Mouse (Mus musculus): ENCODE measurements around the gene Col24a1. TPM values are rescaled to one million over a fixed set of nuclear protein-coding genes. Genes with fewer than 3 reads are reported as not detected.

The Col24a1 gene
- 1 to 10 TPM; 1.7 to 4.4 TPM for total RNA-seq (2021)

DNA sequence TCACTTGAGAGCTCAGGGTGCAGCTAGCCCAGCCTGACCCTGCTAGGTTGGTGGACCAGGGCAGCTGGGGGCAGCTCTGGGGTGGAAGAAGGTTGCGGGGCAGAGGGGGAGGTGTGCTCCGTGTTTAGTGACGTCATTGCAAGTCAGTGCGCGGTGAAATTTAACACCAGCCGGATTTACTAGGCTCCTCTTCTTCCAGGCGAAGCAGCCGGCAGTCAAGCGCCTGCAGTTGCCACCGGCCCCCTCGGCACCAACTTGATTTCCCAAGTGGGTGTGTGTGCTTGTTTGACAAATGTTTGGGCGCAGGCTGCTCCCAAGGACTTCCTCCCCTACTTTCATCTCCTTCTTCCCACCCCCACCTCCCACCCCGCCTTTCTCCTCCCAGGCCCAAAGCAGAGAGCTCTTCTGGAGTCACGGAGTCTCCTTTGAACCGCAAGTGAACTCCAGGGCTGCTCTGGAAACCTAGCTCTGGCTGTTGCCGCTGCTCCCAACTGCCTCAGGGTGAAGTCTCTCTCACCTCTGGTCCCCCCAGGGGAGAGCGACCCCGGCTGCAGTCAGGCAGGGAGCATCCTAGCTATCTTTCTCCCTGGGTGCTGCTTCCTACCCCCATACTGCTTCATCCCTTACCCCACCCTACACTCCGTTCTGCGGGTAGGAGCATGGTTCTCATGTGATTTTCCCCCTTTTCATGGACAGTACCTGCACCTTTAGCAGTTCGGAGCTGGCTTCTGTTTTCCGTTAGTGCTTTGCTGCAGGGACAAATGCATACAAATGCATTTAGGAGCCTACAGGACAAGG lies at the start of gene Col24a1:
TSS of gene Col24a1 (plus strand) at position 136 of the 798 bp plus-strand sequence.
- intact Hi-C loops (cut with DNase I) = no loop called here

DNA sequence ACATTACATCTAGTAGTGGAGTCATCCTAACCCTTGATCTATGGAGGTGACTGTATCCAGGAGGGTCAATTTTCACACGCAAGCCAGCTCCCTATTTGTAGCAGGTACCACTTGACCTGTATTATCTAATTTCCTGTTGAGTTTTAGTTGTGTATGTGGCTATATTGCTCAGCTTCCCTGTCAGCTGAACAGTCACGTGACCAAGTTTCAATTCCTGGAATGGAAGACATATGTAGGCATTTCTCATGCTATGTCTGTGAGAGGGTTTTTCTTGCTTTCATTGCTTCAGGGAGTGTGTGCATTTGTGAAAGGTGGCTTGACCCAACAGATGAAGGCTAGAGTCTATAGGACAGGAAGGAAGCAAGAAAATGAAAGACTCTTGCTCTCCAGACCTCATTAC lies 44.2 kb upstream of the Col24a1 start:
- DNase-seq (ENCODE audit: low spot score in 2 of 2) = no peak
- intact Hi-C loops (cut with DNase I) = no loop called here

More for the DNA sequence above, at the start of gene Col24a1:
- DNase-seq (ENCODE audit: low spot score in 2 of 2) = peak in 1 of 2 experiments; percentile 57

DNA sequence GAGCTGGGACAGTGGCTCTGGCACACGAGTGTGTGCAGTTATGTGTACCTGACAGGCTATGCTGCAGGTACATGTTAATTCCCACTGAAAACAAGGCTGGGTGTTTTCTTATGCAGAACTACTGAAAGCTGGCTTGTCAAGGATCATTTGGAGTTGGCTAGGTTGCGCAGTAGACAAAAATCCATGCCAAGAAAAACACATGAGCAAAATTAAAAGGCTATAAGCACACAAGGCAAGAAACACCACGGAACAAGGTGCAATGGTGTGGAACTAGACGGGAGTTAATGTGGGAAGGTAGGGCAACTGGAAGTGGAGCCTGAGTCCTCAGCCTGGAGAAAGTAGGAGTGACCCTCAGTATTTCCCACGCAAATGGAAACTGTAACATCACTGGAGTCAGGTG lies 39.2 kb upstream of the Col24a1 start:
- intact Hi-C loops (cut with DNase I) = no loop called here
- DNase-seq (ENCODE audit: low spot score in 2 of 2) = no peak

DNA sequence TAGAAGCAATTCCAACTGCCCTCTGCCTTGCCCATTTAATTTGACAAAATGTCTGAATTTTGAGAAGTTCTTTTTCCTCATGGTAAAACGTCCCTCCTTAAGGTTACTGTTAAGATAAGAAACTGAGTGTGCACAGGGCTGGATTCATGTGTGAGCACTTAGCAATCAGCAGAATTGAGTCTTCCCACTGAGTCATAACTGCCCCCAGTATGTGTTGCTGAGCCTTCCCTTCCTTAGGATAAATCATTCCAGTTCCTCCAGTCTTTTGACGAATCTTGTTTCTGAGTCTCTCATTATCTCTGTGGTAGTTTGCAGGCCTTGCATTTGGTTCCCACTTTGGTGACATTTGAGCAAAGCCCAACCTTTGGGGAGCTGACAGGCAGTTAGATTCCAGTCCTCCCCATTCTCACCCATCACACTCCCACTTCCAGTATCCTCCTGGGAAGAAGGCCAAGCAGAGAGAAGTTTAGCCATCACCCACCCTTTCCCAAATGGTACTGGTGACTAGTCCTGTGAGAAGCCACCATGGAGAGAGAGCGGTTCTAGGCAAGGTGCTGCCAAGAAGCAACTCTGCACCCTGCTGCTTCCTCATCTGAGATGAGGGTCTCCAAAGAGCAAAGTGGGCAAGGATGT lies 37.4 kb upstream of the Col24a1 start:
- intact Hi-C loops (cut with DNase I) = no loop called here
- DNase-seq (ENCODE audit: low spot score in 2 of 2) = peak in 1 of 2 experiments; percentile 85

DNA sequence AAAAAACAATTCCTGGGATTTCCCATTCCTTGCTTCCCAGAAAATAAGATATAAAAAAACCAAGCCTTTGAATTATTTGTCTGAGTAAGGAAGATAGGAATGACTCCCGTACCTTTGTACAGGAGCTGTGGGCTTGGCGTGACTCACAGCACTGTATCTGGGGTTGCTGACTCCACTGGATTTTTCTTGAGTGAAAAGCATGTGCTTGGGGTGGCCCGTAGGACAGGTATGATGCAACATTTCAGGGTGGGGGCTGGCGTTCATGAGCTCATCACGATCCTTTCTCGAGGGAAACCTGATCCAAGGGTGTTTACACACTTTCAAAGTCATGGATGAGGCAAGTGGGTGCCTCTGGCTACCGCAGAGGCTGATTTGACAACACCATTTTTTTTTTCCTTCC lies 35.6 kb upstream of the Col24a1 start:
- intact Hi-C loops (cut with DNase I) = no loop called here
- no peak for DNase-seq (ENCODE audit: low spot score in 2 of 2)

DNA sequence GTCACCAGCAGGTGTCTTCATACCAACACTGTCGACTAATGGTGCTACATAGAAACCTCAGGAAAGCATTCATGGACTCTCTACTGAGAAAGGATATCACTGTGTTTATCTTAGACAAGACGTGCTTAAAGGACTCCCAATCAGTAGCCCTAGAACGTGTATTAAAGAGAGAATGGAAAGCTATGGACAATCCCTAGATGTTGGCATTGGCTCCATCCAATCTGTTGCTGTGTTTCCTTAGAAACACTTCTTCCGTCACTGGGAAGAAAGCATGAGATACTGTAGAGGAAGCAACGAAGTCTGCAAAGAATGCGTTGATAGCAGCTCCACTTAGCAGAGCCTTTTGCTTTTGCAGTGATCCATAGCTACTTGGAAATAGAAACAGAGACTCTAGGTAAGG lies 32.6 kb upstream of the Col24a1 start:
- no peak for DNase-seq (ENCODE audit: low spot score in 2 of 2)

DNA sequence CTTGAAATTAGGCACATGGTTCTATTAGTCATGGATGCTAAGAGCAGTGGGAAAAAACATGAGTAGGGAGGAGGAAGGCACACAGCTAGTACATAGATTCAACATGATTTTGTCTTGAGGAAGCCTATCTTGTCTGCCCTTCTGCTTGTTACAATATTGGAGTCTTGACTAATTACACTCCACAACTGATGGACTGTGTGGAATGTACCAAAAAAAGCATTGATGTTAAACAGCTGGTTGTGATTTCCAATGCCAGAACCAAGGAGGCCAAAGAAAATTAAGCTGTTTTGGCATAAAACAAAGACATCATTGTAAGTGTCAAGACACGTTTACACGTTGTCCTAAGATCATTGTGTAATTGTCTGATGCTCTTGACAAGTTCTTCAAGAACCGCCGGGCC lies 29.1 kb upstream of the Col24a1 start:
- intact Hi-C loops (cut with DNase I) = no loop called here
- no peak for DNase-seq (ENCODE audit: low spot score in 2 of 2)

More for the DNA sequence above, 32.6 kb upstream of the Col24a1 start:
- intact Hi-C loops (cut with DNase I) = no loop called here

DNA sequence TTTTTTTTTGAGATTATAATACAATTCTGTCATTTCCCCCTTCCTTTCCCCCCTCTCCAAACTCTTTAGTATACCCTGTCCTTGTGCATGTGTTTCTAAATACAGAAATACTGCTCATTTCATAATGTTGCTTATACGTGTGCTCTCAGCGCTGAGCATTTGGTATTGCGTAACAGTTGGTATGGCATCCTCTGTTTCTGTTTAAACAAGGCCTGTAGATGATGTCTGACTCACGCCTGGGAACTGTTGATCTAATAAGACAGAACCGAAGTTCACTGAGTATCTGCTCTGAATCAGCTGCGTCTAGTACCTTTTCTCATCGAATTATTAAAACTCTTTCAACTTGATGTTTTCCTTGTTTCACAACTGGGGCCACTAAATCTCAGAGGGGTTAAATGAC lies 24.2 kb upstream of the Col24a1 start:
- intact Hi-C loops (cut with DNase I) = no loop called here
- peak in 1 of 2 experiments; percentile 26 for DNase-seq (ENCODE audit: low spot score in 2 of 2)

DNA sequence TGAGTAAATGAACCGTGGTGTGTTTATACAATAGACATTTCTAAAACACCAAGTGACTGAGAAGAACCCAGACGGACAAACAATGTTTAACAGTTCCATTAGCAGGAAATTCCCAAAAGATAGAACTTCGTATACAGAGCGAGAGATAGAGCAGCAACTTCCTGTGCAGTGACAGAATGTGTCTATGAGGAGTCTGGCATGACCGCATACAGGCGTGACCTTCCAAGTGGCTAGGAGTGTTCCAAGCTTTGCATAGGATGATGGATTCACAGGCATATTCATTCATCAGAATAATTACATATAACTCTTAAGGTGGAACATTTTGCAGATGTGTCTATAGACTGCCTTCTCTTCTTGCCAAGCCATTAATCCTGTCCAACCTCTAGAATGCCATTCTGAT lies 18.1 kb upstream of the Col24a1 start:
- DNase-seq (ENCODE audit: low spot score in 2 of 2) = no peak
- intact Hi-C loops (cut with DNase I) = no loop called here

DNA sequence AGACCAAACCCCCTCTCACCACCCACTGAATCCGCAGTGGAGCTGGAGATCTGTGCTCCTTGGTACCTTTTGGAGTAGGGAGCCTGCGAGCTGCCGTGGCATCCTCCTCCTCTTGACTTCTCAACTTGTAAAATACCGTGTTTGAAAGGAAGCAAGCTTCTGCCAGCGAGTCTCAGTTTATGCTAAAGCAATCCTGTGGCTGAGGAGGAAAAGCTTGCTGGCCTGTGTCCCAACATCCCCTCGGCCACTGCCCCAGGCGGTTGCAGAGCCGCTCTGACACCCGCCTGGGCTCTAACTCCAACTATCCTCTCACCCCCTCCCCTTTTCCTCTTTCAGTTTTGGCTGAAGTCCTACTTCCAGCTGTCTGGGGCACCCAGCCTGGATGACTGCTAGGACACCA lies 935 bp downstream of the Col24a1 start:
- peak in 1 of 2 experiments; percentile 9 for DNase-seq (ENCODE audit: low spot score in 2 of 2)
- intact Hi-C loops (cut with DNase I) = no loop called here

DNA sequence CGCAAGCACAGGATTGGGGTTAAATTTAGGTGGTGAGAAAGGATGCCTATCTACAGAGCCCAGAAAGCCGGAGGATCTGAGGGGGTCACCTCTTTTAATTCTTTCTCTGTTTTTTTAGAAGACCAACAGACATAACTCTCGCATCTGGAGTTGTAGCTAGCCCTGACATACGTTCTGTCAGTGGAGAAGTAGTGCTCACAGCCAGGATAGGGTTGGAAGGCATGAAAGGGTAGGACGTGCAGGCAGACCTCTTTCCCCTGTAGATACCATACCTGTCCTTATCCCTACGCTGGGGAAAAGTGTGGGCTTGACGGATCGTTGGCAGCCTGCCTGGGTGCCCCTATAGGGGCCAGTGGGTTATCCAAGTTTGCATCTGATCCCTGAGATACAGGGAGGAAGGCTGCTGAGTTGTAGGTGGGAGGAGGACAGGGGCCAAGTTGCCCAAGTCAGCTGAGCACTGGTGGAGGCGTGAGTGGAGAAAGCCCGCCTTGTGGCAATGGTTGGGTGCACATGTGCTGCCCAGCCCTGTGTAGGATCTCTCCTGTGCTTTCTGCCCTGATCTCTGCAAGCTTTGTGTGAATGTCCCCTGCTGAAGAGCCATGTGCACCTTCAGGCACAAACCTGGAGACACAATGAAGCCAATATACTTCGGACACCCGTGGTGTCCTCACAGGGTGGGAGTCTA lies 1.5 kb downstream of the Col24a1 start:
- DNase-seq (ENCODE audit: low spot score in 2 of 2) = no peak
- intact Hi-C loops (cut with DNase I) = no loop called here

DNA sequence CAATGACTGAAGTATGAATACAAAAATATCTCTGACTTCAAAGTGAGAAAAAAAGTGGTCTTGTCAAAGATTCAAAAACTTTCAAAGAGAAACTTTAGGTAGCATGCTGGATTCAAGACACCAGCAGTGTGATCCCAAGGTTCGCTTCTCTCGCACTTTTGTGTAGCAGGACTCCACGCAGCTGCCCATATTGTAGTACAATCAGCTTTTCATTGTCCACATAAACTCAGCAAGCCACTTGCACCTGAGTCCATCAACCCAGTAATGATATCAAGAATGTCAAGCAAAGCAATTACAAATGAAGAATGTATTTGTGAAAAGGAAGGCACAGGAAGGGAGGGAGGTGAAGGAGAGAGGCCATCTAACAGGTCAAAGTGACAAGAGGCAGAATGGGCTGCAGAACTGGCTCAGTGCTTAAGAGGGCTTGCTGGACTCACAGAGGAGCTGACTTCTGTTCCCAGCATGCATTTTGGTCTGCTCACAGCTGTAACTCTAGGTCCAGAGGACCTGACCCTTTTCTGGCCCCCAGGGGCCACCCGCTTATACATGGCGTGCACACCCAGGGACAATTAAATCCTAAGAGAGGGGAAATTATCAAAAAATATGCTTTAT lies 7.8 kb downstream of the Col24a1 start:
- intact Hi-C loops (cut with DNase I) = no loop called here
- no peak for DNase-seq (ENCODE audit: low spot score in 2 of 2)

DNA sequence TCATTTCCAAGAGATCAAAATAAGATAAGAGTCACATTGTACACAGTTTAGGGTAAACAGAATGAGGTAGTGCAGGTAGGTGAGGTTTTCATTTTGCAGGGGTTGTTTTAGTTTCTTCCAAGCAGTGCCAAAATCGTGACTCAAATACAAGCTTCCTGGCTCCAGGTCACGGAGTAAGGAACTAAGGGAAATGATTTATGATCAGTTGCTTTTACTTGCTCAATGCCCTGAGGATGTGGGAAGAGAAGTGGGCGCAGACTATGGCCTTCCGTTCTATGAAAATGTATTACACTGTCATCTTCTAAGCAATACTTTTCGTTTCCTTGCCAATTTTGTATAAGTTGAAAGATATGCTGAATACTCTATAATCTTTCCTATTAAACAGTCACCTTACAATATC lies 13.0 kb downstream of the Col24a1 start:
- DNase-seq (ENCODE audit: low spot score in 2 of 2) = no peak
- intact Hi-C loops (cut with DNase I) = no loop called here

DNA sequence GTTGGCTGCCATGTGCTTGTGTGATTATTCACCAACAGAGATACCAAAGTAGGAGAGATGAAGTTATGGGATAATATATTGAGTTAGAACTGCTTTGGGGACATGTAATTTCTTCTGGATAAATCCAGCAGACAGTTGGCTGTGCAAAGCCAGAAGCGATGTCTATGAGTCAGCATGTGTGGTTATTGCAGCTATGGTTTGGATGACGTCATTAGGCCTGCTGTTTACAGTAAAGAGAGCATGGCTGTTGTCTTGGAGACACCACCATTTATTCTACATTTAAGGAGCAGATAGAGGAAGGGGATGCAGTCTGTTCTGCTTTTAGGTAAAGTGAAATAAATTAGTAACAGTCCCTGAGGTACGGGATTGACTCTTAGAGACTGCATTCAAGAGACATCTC lies 14.9 kb downstream of the Col24a1 start:
- intact Hi-C loops (cut with DNase I) = no loop called here
- peak in 1 of 2 experiments; percentile 52 for DNase-seq (ENCODE audit: low spot score in 2 of 2)

DNA sequence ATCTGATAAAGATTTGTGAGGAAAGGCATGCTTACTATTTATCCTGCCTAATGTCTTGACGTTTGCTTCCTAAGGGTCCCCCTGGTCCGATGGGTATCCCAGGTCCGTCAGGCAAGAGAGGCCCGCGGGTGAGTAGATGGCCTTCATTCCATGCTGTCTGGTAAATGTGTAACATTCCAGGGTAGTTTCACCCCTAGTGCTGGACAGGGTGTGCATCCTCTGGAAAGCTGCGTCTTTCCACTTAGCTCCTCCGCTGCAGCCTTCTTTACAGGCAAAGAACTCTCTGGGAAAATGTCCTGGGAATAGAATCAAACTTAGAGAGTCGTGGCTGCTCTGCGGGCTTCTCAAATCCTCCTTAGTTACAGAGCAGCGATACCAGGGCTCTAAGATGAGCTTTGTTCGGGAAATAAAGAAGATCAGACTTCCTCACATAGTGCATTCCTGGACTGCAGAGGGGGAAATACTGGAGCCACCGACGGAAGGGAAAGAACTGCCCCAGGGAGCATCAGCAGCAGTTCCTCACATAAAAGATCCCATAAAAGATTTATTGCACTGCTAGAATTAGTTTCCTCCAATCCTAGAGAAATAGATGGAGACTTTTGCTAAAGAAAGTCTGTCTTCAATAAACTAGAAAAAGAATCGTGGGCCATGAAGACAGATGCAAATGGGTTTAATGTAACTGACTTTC lies 28.5 kb downstream of the Col24a1 start:
- DNase-seq (ENCODE audit: low spot score in 2 of 2) = no peak
- intact Hi-C loops (cut with DNase I) = no loop called here

DNA sequence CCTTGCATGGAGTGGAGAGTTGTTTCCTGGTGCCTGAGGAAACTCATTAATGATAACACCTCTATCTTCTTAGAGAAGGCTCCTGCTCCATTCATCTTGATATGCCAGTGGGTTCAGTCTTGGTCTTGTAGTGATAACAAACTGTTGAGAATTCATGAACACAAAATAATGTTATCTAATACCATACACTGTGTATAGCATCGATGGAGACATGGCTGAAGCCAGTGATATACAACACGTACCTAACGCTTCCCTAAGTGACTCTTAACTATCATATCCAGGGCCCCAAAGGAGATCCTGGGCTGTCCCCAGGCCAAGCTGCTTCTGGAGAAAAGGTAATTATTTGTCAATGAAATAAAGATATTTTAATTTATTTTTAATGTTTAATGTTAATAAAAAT lies 33.1 kb downstream of the Col24a1 start:
- DNase-seq (ENCODE audit: low spot score in 2 of 2) = no peak
- intact Hi-C loops (cut with DNase I) = no loop called here

DNA sequence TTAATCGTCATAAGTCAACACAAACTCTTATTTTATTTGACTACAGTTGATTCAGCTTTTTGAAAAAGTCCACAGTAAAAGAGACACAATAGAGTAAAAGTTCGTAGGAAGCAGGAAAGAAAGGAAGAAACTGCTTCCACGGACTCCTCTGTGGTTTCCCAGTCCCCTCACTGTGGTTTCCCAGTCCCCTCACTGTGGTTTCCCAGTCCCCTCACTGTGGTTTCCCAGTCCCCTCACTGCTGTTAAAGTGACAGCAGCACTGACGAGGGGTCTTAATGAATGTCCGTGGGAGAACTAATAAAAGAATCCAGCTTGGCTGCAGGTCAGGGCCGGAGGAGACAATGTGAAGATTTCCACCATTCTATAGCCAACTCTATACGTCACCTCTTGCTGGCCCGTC lies 39.4 kb downstream of the Col24a1 start:
- no peak for DNase-seq (ENCODE audit: low spot score in 2 of 2)
- intact Hi-C loops (cut with DNase I) = no loop called here

DNA sequence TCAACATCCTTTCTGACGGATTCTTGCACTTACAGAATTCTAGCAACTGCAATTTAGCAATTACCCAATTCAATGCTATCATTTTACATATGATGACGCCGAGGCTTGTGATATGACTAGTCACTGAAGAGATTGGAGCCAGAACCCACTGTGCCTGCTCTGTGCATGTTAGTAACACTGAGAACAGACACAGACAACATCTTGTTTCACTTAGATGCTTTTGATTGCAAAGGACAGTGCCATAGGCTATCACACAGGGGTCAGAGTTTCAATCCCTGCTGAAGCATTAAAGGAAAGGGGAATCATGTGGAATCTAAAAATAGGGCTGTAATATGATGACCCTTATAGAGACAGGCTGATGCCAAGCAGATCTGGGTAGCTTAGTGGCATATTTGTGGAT lies 41.8 kb downstream of the Col24a1 start:
- intact Hi-C loops (cut with DNase I) = no loop called here
- DNase-seq (ENCODE audit: low spot score in 2 of 2) = no peak

DNA sequence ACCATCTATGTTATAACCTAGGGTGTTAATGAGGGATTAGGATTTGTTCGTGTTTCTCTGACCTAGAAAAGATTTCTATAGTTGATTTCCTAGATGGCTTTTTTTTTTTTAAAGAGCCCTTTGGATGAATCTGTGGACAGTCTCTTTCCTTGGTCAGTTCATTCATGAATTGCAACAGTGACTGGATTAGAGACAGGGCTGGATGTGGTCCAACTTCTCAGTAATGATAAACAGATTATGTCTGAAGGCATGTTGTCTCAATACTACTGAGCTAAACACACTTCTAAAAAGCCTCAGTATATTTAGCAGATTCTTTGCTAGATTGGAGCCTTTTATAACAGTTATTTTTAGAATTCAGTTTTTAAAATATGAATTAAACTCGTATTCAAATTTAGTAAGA lies 44.9 kb downstream of the Col24a1 start:
- intact Hi-C loops (cut with DNase I) = no loop called here
- no peak for DNase-seq (ENCODE audit: low spot score in 2 of 2)

Measured in left cerebral cortex, postnatal 25 days (tissue).